Mouse (Mus musculus) heart, adult 2 months (tissue): ENCODE measurements around the gene Ugt1a7c.
A peak's percentile ranks its signal among the peaks of the same experiment; 100 is the strongest.

Experiments
- CTCF ChIP-seq: fragments of 200-600 bp; IDR thresholded peaks from 2 replicates; pipeline ENCODE4 v1.8.1; 2022; ENCODE audit warnings: antibody characterized with exemption, mild to moderate bottlenecking, moderate library complexity
- POLR2A ChIP-seq: fragments of 200-500 bp; IDR thresholded peaks from 2 replicates; pipeline ENCODE4 v1.6.1; 2011; ENCODE audit warnings: mild to moderate bottlenecking, low read depth, low read length, control low read depth; ENCODE audit not compliant: insufficient read depth

DNA sequence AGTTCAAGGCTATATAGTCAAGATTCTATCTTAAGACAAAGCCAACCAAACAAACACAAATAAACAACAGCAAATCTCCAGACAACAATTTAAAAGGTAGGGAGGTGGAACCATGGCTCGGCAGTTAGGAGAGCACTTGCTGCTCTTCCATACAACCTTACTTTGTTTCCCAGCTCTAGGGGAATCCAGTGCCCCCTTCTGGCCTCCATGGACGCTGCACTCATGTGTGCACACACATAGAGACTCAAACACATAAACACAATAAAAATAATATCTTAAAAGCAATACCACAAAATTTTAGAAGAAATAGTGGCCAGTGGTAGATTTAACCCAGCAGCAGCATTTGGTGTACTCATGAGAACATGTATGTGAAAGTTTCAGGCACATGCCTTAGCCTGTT is 122.3 kb downstream of the Ugt1a7c start:
- TF ChIP-seq CTCF: peak; percentile 31
- no peak for TF ChIP-seq POLR2A
